Mouse (Mus musculus): ENCODE measurements at regions not wholly inside any gene's neighbourhood (a gene's known extent, or its start where the extent isn't known, plus 50 kb on each side); places are given as distances from the start of the nearest gene placed in this dataset.

DNA sequence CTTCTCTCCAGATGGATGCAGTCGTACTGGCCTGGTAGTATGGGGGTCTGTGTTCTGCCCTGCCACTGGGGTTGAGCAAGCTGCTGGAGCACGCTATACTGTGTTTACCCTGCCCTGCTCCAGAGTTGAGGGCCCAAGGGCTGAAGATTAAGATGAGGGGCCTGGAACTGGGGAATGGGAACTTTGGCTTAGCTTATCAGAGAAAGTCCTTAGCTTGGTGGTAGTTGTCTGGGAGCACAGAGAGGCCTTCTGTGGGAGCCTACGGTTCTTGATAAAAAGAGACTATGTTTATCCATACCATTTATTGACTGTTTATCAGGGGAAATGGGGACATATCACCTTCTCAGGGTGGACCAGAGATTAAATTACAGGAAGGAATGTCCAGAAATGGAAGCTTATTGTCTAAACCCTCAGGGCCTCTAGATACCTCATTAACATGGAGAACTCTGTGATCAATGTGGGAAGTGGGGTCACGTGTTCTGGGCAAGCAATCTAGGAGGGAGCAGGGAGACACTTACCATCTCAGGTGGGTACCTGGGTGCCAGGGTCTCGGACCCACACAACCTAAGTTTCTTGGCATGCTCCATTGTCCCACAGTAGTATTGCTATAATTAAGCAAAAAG lies 58.7 kb downstream of the Mycn start:
- Histone ChIP-seq H3K4me3 (no peak overlapping the region), H3K27ac (no peak overlapping the region), H3K36me3 (ENCODE audit: poor library complexity, severe bottlenecking) (no peaks in the 10 kb centered on the region), H3K4me1 (peaks cover 2% of the 10 kb centered on the region; the same call in 1 of the 2 replicates), H3K27me3 (no peaks in the 10 kb centered on the region), H3K9ac (no peak overlapping the region), H3K4me2 (no peak overlapping the region), H3K9me3 (replicated peaks) (no peaks in the 10 kb centered on the region)
- no peak for ATAC-seq
- 93% methylated on average over 5 of the region's 5 CpGs for WGBS

DNA sequence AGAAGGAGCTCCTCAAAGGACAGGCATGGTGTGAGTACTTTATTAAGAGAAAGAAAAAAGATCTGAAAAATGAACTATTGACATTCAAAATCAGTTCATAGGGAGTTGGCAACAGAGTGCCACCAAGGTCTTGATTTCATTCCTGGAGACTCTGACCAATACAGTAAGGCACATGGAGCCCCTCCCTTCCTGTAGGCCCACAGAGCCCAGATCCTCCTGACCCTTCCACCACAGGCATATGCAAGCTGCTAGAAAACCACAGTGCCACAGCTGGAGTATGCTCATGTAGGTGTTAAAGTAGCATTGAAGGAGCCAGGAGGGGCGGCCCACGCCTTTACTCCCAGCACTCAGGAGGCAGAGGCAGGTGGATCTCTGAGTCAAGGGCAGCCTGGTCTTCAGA lies 63.7 kb downstream of the Mycn start:
- ATAC-seq = peak; percentile 46
- Histone ChIP-seq H3K4me2 (no peak overlapping the region), H3K4me1 (peaks cover 36% of the 10 kb centered on the region), H3K9ac (no peak overlapping the region), H3K36me3 (ENCODE audit: poor library complexity, severe bottlenecking) (no peaks in the 10 kb centered on the region), H3K27me3 (no peaks in the 10 kb centered on the region), H3K27ac (peak overlapping the region; percentile 82), H3K4me3 (no peak overlapping the region), H3K9me3 (replicated peaks) (no peaks in the 10 kb centered on the region)
- WGBS = 90% methylated on average over 2 of the region's 2 CpGs

DNA sequence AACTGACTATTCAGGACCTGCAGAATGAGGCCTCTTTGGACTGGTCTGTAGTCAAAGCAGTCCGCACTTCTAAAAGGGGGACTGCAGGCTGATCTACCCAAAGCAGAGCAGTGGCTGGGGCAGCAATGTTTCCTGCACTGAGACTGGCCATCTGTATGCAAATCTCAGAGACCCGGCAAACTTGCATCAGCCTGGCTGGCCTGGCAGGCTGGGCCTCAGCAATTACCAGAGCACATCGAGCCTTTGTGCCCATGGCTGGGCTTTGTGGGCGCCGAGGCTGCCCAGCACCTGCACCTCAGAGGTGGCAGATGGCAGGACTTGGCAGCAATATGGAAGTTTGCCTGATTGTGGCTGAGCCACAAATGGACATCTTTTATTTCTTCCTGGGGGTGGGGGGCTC lies 64.2 kb downstream of the Mycn start:
- peaks cover 41% of the 10 kb centered on the region for H3K4me1 ChIP-seq
- WGBS = 10% methylated on average over 5 of the region's 5 CpGs
- H3K4me3 ChIP-seq = no peak overlapping the region
- peak overlapping the region; percentile 82 for H3K27ac ChIP-seq
- no peaks in the 10 kb centered on the region for H3K9me3 ChIP-seq (replicated peaks)
- no peaks in the 10 kb centered on the region for H3K27me3 ChIP-seq
- no peak overlapping the region for H3K9ac ChIP-seq
- no peak overlapping the region for H3K4me2 ChIP-seq
- ATAC-seq = peak; percentile 94
- no peaks in the 10 kb centered on the region for H3K36me3 ChIP-seq (ENCODE audit: poor library complexity, severe bottlenecking)

DNA sequence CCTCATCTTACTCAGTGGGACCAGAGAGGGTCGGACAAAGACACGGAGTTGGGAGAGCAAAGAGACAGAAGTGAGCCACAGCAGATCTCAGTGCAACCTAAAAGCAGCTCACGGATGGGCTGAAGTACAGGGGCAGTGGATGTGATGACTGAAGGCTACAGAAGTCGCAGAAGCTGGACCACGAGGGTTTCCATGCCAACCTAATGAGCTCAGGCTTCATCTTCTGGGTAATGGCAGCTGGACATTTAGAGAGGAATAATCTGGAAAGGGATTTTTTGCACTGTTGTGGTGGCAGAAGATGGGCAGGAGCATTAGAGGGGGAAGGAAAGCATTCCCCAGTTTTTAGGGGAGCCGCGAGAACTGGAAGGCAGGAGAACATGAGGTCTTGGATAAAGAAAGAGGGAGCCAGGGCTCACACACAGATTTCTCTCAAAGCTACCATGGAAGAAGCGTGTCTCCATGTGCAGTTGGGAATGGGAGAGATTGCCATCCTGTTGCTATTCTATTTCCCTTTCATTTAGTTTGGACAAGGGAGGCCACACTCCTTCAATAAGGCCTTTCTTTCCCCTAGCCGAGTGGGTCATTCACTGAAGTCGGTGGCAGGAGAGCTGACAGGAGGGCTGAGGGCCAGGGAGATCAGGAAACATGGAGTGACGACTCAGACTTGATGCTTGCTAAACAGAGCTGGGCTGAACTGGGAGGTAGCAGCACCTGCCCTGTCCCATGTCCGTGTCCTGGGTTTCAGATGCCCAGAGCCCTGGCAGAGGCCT lies 65.6 kb downstream of the Mycn start:
- Histone ChIP-seq H3K36me3 (ENCODE audit: poor library complexity, severe bottlenecking) (no peaks in the 10 kb centered on the region), H3K9ac (no peak overlapping the region), H3K4me1 (peaks cover 54% of the 10 kb centered on the region), H3K4me3 (no peak overlapping the region), H3K9me3 (replicated peaks) (no peaks in the 10 kb centered on the region), H3K27me3 (no peaks in the 10 kb centered on the region), H3K4me2 (no peak overlapping the region), H3K27ac (peak overlapping the region; percentile 82)
- WGBS = 44% methylated on average over 12 of the region's 12 CpGs
- ATAC-seq = no peak

DNA sequence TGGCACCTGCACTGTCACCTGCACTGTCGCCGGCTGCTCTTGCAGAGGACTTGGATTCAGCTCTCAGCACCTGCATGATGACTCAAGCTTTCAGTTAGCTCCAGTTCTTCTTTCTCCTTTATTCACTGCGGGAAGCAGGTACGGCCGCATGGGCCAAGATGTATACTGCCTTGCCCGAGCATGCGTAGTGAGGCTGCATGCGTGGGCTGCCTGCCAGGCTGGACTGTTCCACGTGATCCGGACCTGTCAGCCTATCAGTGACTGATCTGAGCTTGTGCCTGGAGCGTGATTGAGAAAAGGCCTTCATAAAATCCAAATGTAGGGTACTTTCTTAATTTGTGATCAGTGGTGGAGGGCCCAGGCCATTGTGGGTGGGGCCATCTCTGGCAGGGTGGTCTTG lies 68.2 kb downstream of the Mycn start:
- Histone ChIP-seq H3K27ac (peak overlapping the region; percentile 86), H3K36me3 (ENCODE audit: poor library complexity, severe bottlenecking) (no peaks in the 10 kb centered on the region), H3K9ac (no peak overlapping the region), H3K4me2 (0 out of 2 replicates have a peak overlapping the region, but pooled peaks have one; percentile 8), H3K4me1 (peaks cover 66% of the 10 kb centered on the region), H3K27me3 (no peaks in the 10 kb centered on the region), H3K4me3 (no peak overlapping the region), H3K9me3 (replicated peaks) (no peaks in the 10 kb centered on the region)
- peak; percentile 24; the same call in 1 of the 2 replicates for ATAC-seq
- 78% methylated on average over 11 of the region's 11 CpGs for WGBS

DNA sequence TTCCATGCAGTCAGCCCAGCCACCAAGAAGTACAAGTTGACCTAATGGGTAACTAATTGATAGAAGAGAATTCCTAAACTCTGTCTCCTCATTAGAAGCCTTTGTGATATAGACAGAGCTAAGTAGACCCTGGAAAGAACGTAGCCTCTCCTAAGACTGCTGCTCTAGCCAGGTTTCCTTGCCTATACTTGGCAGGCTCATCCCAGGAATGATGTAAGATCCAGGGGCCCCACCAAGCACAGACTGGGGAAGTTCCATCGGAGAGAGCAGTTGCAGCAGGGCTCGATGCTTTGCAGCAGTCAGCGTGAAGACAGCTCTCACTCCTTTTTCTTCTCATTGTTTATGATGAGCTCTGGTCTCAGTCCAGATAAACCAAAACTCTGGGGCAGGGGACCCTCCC lies 68.7 kb downstream of the Mycn start:
- peak overlapping the region; percentile 86 for H3K27ac ChIP-seq
- no peak overlapping the region for H3K4me2 ChIP-seq

DNA sequence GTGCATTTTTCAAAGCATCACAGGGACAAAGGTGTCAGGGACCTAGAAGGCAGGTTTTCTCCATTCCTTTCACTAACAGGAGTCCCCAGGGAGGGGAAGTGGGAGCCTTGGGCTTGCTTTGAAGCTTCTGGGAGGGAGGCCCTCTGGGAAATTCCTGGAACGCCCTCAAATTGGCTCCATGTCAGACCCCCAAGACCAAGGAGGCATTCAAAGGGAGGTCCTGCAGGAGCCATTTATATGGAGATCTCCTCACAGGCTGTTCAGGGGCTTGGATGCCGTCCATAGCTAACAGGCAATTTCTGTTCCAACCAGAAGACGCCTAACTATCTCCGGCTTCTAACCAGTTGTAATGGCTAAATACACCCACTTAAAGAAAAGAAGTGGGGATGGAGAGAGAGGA lies 70.4 kb downstream of the Mycn start:
- H3K27ac ChIP-seq = peak overlapping the region; percentile 86
- WGBS = 32% methylated on average over 4 of the region's 4 CpGs
- H3K9me3 ChIP-seq (replicated peaks) = no peaks in the 10 kb centered on the region
- H3K4me3 ChIP-seq = no peak overlapping the region
- H3K4me2 ChIP-seq = no peak overlapping the region
- H3K9ac ChIP-seq = no peak overlapping the region
- H3K36me3 ChIP-seq (ENCODE audit: poor library complexity, severe bottlenecking) = no peaks in the 10 kb centered on the region
- peaks cover 59% of the 10 kb centered on the region for H3K4me1 ChIP-seq
- ATAC-seq = peak; percentile 60
- H3K27me3 ChIP-seq = no peaks in the 10 kb centered on the region

More for the DNA sequence above, 68.7 kb downstream of the Mycn start:
- no peaks in the 10 kb centered on the region for H3K27me3 ChIP-seq
- H3K36me3 ChIP-seq (ENCODE audit: poor library complexity, severe bottlenecking) = no peaks in the 10 kb centered on the region
- WGBS = 65% methylated on average over 4 of the region's 4 CpGs
- no peak overlapping the region for H3K9ac ChIP-seq
- ATAC-seq = no peak
- no peak overlapping the region for H3K4me3 ChIP-seq
- H3K4me1 ChIP-seq = peaks cover 63% of the 10 kb centered on the region
- H3K9me3 ChIP-seq (replicated peaks) = no peaks in the 10 kb centered on the region

DNA sequence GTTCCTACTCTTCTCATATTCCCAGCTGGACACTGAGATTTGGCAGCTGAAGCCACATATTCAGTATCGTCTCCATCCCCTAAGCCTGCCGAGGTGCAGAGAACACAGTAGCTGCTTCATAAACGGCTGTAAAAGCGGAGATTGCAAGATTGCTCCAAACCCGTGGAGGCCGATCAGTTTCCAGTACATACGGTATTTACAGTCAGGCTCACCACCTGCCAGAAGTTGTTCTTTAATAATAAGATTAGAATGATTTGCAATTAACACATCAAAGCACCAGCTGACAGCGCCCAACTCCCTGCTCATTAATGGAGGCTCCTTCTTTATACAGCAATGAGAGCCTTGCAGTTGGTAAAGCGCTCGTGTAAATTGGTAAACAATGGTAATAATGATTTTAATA lies 75.1 kb downstream of the Mycn start:
- no peak overlapping the region for H3K4me3 ChIP-seq
- peaks cover 32% of the 10 kb centered on the region for H3K4me1 ChIP-seq
- peak overlapping the region; percentile 59 for H3K27ac ChIP-seq
- H3K36me3 ChIP-seq (ENCODE audit: poor library complexity, severe bottlenecking) = no peaks in the 10 kb centered on the region
- no peak overlapping the region; the same call in 1 of the 2 replicates for H3K9ac ChIP-seq
- 25% methylated on average over 10 of the region's 10 CpGs for WGBS
- peak; percentile 85 for ATAC-seq
- H3K4me2 ChIP-seq = peak overlapping the region; percentile 31
- H3K27me3 ChIP-seq = no peaks in the 10 kb centered on the region
- no peaks in the 10 kb centered on the region for H3K9me3 ChIP-seq (replicated peaks)

DNA sequence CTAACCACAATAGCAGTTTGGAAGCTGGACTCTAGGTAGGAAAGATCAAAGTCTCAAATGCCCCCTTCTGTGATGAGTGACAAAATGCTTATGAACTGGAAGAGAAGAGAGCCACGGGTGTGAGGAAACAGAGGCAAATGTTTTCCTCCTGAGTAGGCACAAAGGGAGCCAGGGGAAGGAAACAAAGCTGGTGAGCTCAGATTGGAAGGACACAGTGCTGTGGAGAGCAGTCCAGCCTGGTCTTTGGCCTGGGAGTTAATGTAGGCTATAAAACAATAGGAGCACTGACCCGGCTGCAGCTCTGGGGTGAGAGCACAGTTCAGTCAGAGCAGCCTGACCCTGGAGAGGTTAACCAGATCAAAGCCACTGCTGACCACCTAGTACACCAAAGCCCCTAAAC lies 91.0 kb downstream of the Mycn start:
- no peaks in the 10 kb centered on the region for H3K9me3 ChIP-seq (replicated peaks)
- no peak overlapping the region for H3K27ac ChIP-seq
- no peaks in the 10 kb centered on the region for H3K4me1 ChIP-seq
- no peaks in the 10 kb centered on the region for H3K36me3 ChIP-seq (ENCODE audit: poor library complexity, severe bottlenecking)
- H3K27me3 ChIP-seq = no peaks in the 10 kb centered on the region
- H3K4me2 ChIP-seq = no peak overlapping the region
- ATAC-seq = no peak
- WGBS = 6% methylated on average over 2 of the region's 2 CpGs
- H3K9ac ChIP-seq = no peak overlapping the region
- H3K4me3 ChIP-seq = no peak overlapping the region

DNA sequence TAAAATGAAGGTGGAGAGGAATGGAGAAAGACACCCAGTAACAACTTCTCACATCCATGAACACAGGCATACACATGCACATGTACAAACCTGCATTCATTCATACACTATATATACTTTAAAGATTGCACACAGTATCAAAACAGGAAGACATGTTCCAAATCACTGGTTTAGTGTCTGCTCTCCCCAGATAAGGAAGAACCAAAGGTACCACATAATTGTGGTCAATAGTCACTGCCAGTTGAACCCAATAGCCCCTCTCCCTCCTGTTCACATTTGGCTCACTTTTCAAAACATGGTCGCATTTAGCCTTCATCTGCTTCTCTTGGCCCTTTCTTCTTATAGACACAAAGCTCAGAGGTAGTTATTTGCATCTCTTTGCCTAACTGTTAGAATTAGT lies 95.0 kb downstream of the Mycn start:
- Histone ChIP-seq H3K9ac (no peak overlapping the region), H3K4me3 (no peak overlapping the region), H3K4me2 (no peak overlapping the region), H3K36me3 (ENCODE audit: poor library complexity, severe bottlenecking) (no peaks in the 10 kb centered on the region), H3K4me1 (peaks cover 3% of the 10 kb centered on the region; the same call in 1 of the 2 replicates), H3K27ac (no peak overlapping the region), H3K9me3 (replicated peaks) (no peaks in the 10 kb centered on the region), H3K27me3 (no peaks in the 10 kb centered on the region)
- 85% methylated on average over 1 of the region's 1 CpGs for WGBS
- ATAC-seq = no peak

DNA sequence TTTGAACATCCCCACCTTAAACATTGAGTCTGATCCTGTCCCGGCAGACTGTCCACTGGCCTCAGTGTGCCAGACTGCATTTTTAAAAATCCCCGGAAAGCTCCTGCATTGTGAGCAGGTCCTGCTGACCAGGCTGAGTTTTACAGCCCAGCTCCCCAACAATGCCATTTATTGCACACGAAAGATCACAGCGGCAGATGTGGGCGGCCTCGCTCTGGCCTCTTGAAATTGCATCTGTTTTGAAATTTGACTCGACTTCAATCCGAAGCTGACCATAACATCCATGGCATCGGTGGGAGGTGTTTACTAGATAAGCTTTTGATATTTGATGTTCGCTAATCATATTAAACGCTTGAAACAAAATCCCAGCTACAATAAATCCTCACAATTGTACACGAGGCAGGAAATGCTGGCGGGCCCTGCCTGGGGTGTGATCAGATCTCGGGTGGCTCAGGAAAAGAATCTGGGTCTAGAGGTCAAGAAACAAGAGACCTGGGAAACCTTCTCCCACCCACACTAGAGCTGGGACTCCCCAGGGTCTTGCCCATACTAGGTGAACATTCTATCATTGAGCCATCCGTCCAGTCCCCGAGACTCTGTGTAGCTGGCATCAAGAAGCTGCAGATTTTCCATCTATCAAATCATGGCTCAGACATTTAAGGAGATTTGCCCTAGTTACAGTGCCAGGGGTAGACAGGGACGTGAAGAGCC lies 99.3 kb downstream of the Mycn start:
- Histone ChIP-seq H3K4me1 (peaks cover 9% of the 10 kb centered on the region), H3K27me3 (no peaks in the 10 kb centered on the region), H3K9ac (no peak overlapping the region), H3K4me2 (no peak overlapping the region), H3K9me3 (replicated peaks) (no peaks in the 10 kb centered on the region), H3K36me3 (ENCODE audit: poor library complexity, severe bottlenecking) (no peaks in the 10 kb centered on the region), H3K27ac (no peak overlapping the region), H3K4me3 (no peak overlapping the region)
- ATAC-seq = peak; percentile 27; the same call in 1 of the 2 replicates
- WGBS = 37% methylated on average over 17 of the region's 17 CpGs

Measured in forebrain, embryonic 13.5 days (tissue).